Comparison of ENCODE assay signal across 8 mouse cellular contexts in genomic region chr11:109860508-109860907, GRCm38 (mm10). TPM values are rescaled to one million over a fixed set of nuclear protein-coding genes. Genes with fewer than 3 reads are reported as not detected.
DNase-seq lines count a peak whose midpoint lies in the region; ATAC-seq lines count a peak whose summit lies in the region.

No protein-coding gene starts in this region.

- peak overlapping the region; percentile 45 for H3K4me2 ChIP-seq in intestine, embryonic 15.5 days (replicated peaks)

- intact Hi-C loops in gastrocnemius, postnatal 36 days (cut with DNase I): loop anchor here (1.0 to 5.0 kb wide), 3 partner anchors 190 to 618 kb away; no protein-coding TSS in a partner anchor
- intact Hi-C loops in left cerebral cortex, postnatal 14 days (cut with DNase I): loop anchor here (1.0 to 10.0 kb wide), 4 partner anchors 190 to 526 kb away; no protein-coding TSS in a partner anchor

- no peaks in the 10 kb centered on the region for H3K27me3 ChIP-seq in intestine, embryonic 15.5 days (replicated peaks)

- H3K9me3 ChIP-seq in intestine, embryonic 15.5 days: peaks cover 3% of the 10 kb centered on the region; the same call in 1 of the 2 replicates

- 0 out of 2 replicates have a peak overlapping the region, but pooled peaks have one; percentile 6 for H3K4me3 ChIP-seq in intestine, embryonic 15.5 days (replicated peaks)

- 0 out of 2 replicates have a peak overlapping the region, but pooled peaks have one; percentile 9 for H3K9ac ChIP-seq in intestine, embryonic 15.5 days

- H3K27ac ChIP-seq in intestine, embryonic 15.5 days: no peak overlapping the region

- 0 out of 2 replicates have a peak, but pooled peaks cover 4% of the 10 kb centered on the region for H3K4me1 ChIP-seq in intestine, embryonic 15.5 days (replicated peaks)

- WGBS in intestine, embryonic 15.5 days: 11% methylated on average over 10 of the region's 10 CpGs

- DNase-seq in adrenal gland, adult 2 months: peak; percentile 90
- peak; percentile 91 for DNase-seq in embryo, embryonic 11 days
- peak; percentile 83 to 94 for DNase-seq in gastrocnemius, postnatal 36 days
- DNase-seq in left cerebral cortex, postnatal 14 days (ENCODE audit: low spot score in 2 of 2): peak; percentile 92 to 96
- DNase-seq in right cerebral cortex, postnatal 14 days: peak; percentile 95
- peak; percentile 91 for DNase-seq in urinary bladder, postnatal 25 days (ENCODE audit: low spot score)

- no peaks in the 10 kb centered on the region for H3K36me3 ChIP-seq in intestine, embryonic 15.5 days

- ATAC-seq in intestine, embryonic 15.5 days: peak; percentile 65
- ATAC-seq in megakaryocyte-erythroid progenitor cell, adult 5-6 weeks (replicated peaks; ENCODE audit: low FRiP score, low TSS enrichment, poor library complexity, severe bottlenecking): peak; percentile 74

RNA-seq across cellular contexts. Expression of gene 1700012B07Rik, which starts 32.7 kb away (rescaled TPM):
- total RNA-seq in adrenal gland, adult 2 months (2021): not detected
- polyA plus RNA-seq in adrenal gland, adult 2 months (2012; rRNA removed): not detected in 2 replicates
- not detected for total RNA-seq in gastrocnemius, postnatal 36 days (2021)
- not detected in 2 replicates for polyA plus RNA-seq in intestine, embryonic 15.5 days (2015; fragmentation: Nextera tagmentation; extraction: Ambion mirVana)
- not detected for total RNA-seq in left cerebral cortex, postnatal 14 days (2021)
- total RNA-seq in megakaryocyte-erythroid progenitor cell, adult 5-6 weeks (2014; fragmentation: Nextera tagmentation): 3.4 TPM in 1 of 2 replicates, not detected in the other
- not detected in 2 replicates for total RNA-seq in megakaryocyte-erythroid progenitor cell, adult 5-6 weeks (2017)
